Mouse (Mus musculus): ENCODE data around the gene Gm20795. TPM values are rescaled to one million over a fixed set of nuclear protein-coding genes. Genes with fewer than 3 reads are reported as not detected.
"Not testable (repeated sequence)": the region's sequence is repeated elsewhere in the genome, so short reads cannot be mapped to it uniquely, and the experiment has no call there.

Gene Gm20795
- not detected in 2 replicates for polyA plus RNA-seq (2015; fragmentation: Nextera tagmentation; extraction: Ambion mirVana)

DNA sequence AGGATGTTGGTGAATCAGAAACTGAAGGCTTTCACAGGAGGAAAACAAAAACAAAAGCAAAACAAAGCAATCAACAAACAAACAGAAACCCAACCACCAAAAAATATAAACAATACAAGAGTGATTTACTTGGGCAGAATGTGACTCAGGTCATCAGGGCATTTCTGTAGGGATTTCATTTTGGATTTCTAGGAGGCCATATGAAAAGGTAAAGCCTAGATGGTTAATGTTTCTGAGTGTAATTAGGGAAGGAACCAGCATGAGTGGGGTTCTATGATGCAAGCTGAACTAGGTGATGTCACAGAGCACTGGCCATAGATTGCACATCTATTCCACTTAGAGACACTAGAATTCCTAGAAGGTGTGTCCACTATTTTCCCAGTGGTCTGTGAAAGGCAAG is at the start of gene Gm20795:
TSS of gene Gm20795 (plus strand) at position 301 of the 400 bp plus-strand sequence.
- H3K9ac ChIP-seq (replicated peaks; ENCODE audit: low read depth, low read length); H3K27ac ChIP-seq (ENCODE audit: low read length); H3K4me1 ChIP-seq (replicated peaks; ENCODE audit: control insufficient read depth, insufficient read depth, low read length); H3K9me3 ChIP-seq (ENCODE audit: control insufficient read depth, low read length); ATAC-seq; H3K27me3 ChIP-seq (replicated peaks; ENCODE audit: control insufficient read depth, insufficient read depth, low read length); H3K4me2 ChIP-seq (ENCODE audit: low read length); H3K4me3 ChIP-seq (replicated peaks; ENCODE audit: low read length); H3K36me3 ChIP-seq (ENCODE audit: control insufficient read depth, insufficient read depth): not testable (repeated sequence)

DNA sequence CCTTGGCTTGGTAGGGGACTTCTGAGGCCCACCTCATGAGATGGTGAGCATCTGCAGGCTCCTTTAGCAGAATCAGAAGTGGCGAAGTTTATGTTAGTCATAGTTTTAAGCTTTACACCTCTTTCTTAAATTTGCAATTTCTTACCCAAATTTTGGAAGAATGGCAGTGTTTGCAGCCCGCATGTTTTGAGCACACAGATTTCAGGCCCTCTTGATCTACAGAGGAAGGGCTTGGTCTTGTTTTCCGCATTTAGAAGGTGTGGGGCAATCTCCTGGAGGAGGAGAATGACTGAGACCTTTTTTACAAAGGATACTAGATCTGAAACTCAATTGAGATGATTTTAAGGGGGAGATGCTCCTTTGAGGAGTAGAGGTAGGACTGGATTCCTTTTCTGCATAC is 29.0 kb upstream of the Gm20795 start, which contains the start of gene Gm21797:
TSS of gene Gm21797 (minus strand) at position 101 of the 400 bp plus-strand sequence.
- H3K9me3 ChIP-seq (ENCODE audit: control insufficient read depth, low read length); H3K4me3 ChIP-seq (replicated peaks; ENCODE audit: low read length); H3K27ac ChIP-seq (ENCODE audit: low read length); H3K36me3 ChIP-seq (ENCODE audit: control insufficient read depth, insufficient read depth); H3K27me3 ChIP-seq (replicated peaks; ENCODE audit: control insufficient read depth, insufficient read depth, low read length); ATAC-seq; H3K9ac ChIP-seq (replicated peaks; ENCODE audit: low read depth, low read length); H3K4me2 ChIP-seq (ENCODE audit: low read length); H3K4me1 ChIP-seq (replicated peaks; ENCODE audit: control insufficient read depth, insufficient read depth, low read length): not testable (repeated sequence)
- no CpG with 5 or more reads among the region's 3 CpGs for WGBS

Other genes starting within 250 kb of the Gm20795 start
- not detected in 2 replicates for gene Gm21852, start 152.9 kb upstream of the Gm20795 start, polyA plus RNA-seq (2015; fragmentation: Nextera tagmentation; extraction: Ambion mirVana)
- not detected in 2 replicates for gene Gm21797, start 29.1 kb upstream of the Gm20795 start, polyA plus RNA-seq (2015; fragmentation: Nextera tagmentation; extraction: Ambion mirVana)

Data from forebrain, embryonic 16.5 days (tissue).